Mouse (Mus musculus): Measurements from ENCODE around the gene Myh8. TPM values are rescaled to one million over a fixed set of nuclear protein-coding genes. Genes with fewer than 3 reads are reported as not detected.

Myh8 gene
- polyA plus RNA-seq, 1 experiment: 0.04 TPM

- Histone ChIP-seq H3K4me1 (replicated peaks; ENCODE audit: control insufficient read depth, insufficient read depth, low read length) (no peaks in the 10 kb centered on the region), H3K27me3 (ENCODE audit: control insufficient read depth, insufficient read depth, low read length) (no peaks in the 10 kb centered on the region), H3K36me3 (ENCODE audit: control insufficient read depth, insufficient read depth, low read length) (no peaks in the 10 kb centered on the region), H3K4me3 (ENCODE audit: control insufficient read depth, insufficient read depth, low read length) (no peak overlapping the region), H3K27ac (ENCODE audit: control insufficient read depth, insufficient read depth, low read length) (no peak overlapping the region)
- TF ChIP-seq CTCF (IDR thresholded peaks at IDR 0.05; ENCODE audit: borderline replicate concordance, control insufficient read depth, extremely low read depth, insufficient read depth, low read length, poor library complexity) (no peak), POLR2A (IDR thresholded peaks at IDR 0.05; ENCODE audit: control insufficient read depth, extremely low read depth, insufficient read depth, low read length, poor library complexity) (no peak)
- DNase-seq: peak; percentile 40
- WGBS: 59% methylated on average over 14 of the region's 14 CpGs
Measured at GRCm38 (mm10) chr11:67350153-67350768, 73.3 kb downstream of the Myh8 start.

- H3K27ac ChIP-seq (ENCODE audit: control insufficient read depth, insufficient read depth, low read length): no peak overlapping the region
- no peaks in the 10 kb centered on the region for H3K27me3 ChIP-seq (ENCODE audit: control insufficient read depth, insufficient read depth, low read length)
- WGBS: 43% methylated on average over 4 of the region's 4 CpGs
- H3K36me3 ChIP-seq (ENCODE audit: control insufficient read depth, insufficient read depth, low read length): no peaks in the 10 kb centered on the region
- no peaks in the 10 kb centered on the region for H3K4me1 ChIP-seq (replicated peaks; ENCODE audit: control insufficient read depth, insufficient read depth, low read length)
- no peak overlapping the region for H3K4me3 ChIP-seq (ENCODE audit: control insufficient read depth, insufficient read depth, low read length)
- TF ChIP-seq POLR2A (IDR thresholded peaks at IDR 0.05; ENCODE audit: control insufficient read depth, extremely low read depth, insufficient read depth, low read length, poor library complexity): no peak
- TF ChIP-seq CTCF (IDR thresholded peaks at IDR 0.05; ENCODE audit: borderline replicate concordance, control insufficient read depth, extremely low read depth, insufficient read depth, low read length, poor library complexity): no peak
- no peak for DNase-seq
Measured at GRCm38 (mm10) chr11:67353011-67353410, 76.1 kb downstream of the Myh8 start.

GRCm38 (mm10) chr11:67358031-67358430, 81.1 kb downstream of the Myh8 start:
- 69% methylated on average over 10 of the region's 10 CpGs for WGBS
- H3K4me1 ChIP-seq (replicated peaks; ENCODE audit: control insufficient read depth, insufficient read depth, low read length): no peaks in the 10 kb centered on the region; the same call in 1 of the 2 replicates
- H3K27ac ChIP-seq (ENCODE audit: control insufficient read depth, insufficient read depth, low read length): no peak overlapping the region
- H3K4me3 ChIP-seq (ENCODE audit: control insufficient read depth, insufficient read depth, low read length): no peak overlapping the region
- no peaks in the 10 kb centered on the region for H3K36me3 ChIP-seq (ENCODE audit: control insufficient read depth, insufficient read depth, low read length)
- DNase-seq: no peak
- TF ChIP-seq POLR2A (IDR thresholded peaks at IDR 0.05; ENCODE audit: control insufficient read depth, extremely low read depth, insufficient read depth, low read length, poor library complexity) (no peak), CTCF (IDR thresholded peaks at IDR 0.05; ENCODE audit: borderline replicate concordance, control insufficient read depth, extremely low read depth, insufficient read depth, low read length, poor library complexity) (no peak)
- H3K27me3 ChIP-seq (ENCODE audit: control insufficient read depth, insufficient read depth, low read length): no peaks in the 10 kb centered on the region

Other genes starting within 250 kb of the Myh8 start
- 18.8 and 26.2 TPM in 2 replicates for gene Adprm, start 224.5 kb upstream of the Myh8 start, polyA plus RNA-seq (2012; rRNA removed)
- gene Sco1, start 224.5 kb upstream of the Myh8 start, polyA plus RNA-seq (2012; rRNA removed): 3.8 and 4.4 TPM in 2 replicates
- 0.14 and 0.18 TPM in 2 replicates for gene Myh3, start 198.8 kb upstream of the Myh8 start, polyA plus RNA-seq (2012; rRNA removed)
- gene Myh2, start 106.1 kb upstream of the Myh8 start, polyA plus RNA-seq (2012; rRNA removed): 0.03 TPM in 1 of 2 replicates, not detected in the other
- 0.04 and 0.09 TPM in 2 replicates for gene Myh1, start 77.1 kb upstream of the Myh8 start, polyA plus RNA-seq (2012; rRNA removed)
- gene Myh4, start 39.1 kb upstream of the Myh8 start, polyA plus RNA-seq (2012; rRNA removed): 0.04 and 0.19 TPM in 2 replicates
- gene Myh13, start 44.5 kb downstream of the Myh8 start, polyA plus RNA-seq (2012; rRNA removed): 0.03 and 0.17 TPM in 2 replicates
- gene Gas7, start 178.3 kb downstream of the Myh8 start, polyA plus RNA-seq (2012; rRNA removed): 5.0 TPM in 2 replicates

All from thymus, adult 2 months (tissue).